Mouse (Mus musculus): ENCODE measurements around the gene Zfp385a.

GRCm38 (mm10) chr15:103284066-103284465, 55.8 kb downstream of the Zfp385a start:
- TF ChIP-seq POLR2A (IDR thresholded peaks at IDR 0.05; ENCODE audit: extremely low read depth, insufficient read depth, low read length) = no peak
- peak; percentile 75 for TF ChIP-seq CTCF (IDR thresholded peaks at IDR 0.05; ENCODE audit: low read depth, low read length)
